Mouse (Mus musculus): Measurements from ENCODE around the gene Erfe. TPM values are rescaled to one million over a fixed set of nuclear protein-coding genes. Genes with fewer than 3 reads are reported as not detected.

The Erfe gene
- polyA plus RNA-seq, 1 experiment from 2014 or later: 10.8 TPM

- Histone ChIP-seq H3K27me3 (replicated peaks; ENCODE audit: control insufficient read depth, insufficient read depth, low read length) (no peaks in the 10 kb centered on the region), H3K36me3 (ENCODE audit: control insufficient read depth, insufficient read depth, low read length) (peaks cover 78% of the 10 kb centered on the region), H3K4me1 (replicated peaks; ENCODE audit: control insufficient read depth, insufficient read depth, low read length) (no peaks in the 10 kb centered on the region), H3K9ac (ENCODE audit: low read length) (no peak overlapping the region), H3K9me3 (ENCODE audit: control insufficient read depth, low read length) (no peaks in the 10 kb centered on the region), H3K27ac (ENCODE audit: low read depth) (no peak overlapping the region), H3K4me3 (ENCODE audit: low read depth, low read length) (no peak overlapping the region), H3K4me2 (ENCODE audit: low read length) (no peak overlapping the region)
- ATAC-seq (replicated peaks; ENCODE audit: low FRiP score, low TSS enrichment, low read depth) (peak; percentile 81), DNase-seq (ENCODE audit: low spot score) (no peak)
- WGBS: 68% methylated on average over 5 of the region's 5 CpGs
These were observed 24.1 kb downstream of the Erfe start for GRCm38 (mm10) chr1:91390369-91390768.

GRCm38 (mm10) chr1:91397927-91398259 lies 31.7 kb downstream of the Erfe start:
- H3K4me1 ChIP-seq (replicated peaks; ENCODE audit: control insufficient read depth, insufficient read depth, low read length): peaks cover 15% of the 10 kb centered on the region
- ATAC-seq (replicated peaks; ENCODE audit: low FRiP score, low TSS enrichment, low read depth) (no peak), DNase-seq (ENCODE audit: low spot score) (no peak)
- peak overlapping the region; percentile 89 for H3K4me3 ChIP-seq (ENCODE audit: low read depth, low read length)
- H3K27ac ChIP-seq (ENCODE audit: low read depth): peak overlapping the region; percentile 83
- peak overlapping the region; percentile 90 for H3K9ac ChIP-seq (ENCODE audit: low read length)
- no peaks in the 10 kb centered on the region for H3K27me3 ChIP-seq (replicated peaks; ENCODE audit: control insufficient read depth, insufficient read depth, low read length)
- H3K4me2 ChIP-seq (ENCODE audit: low read length): peak overlapping the region; percentile 95
- WGBS: under 1% methylated on average over 12 of the region's 12 CpGs
- H3K9me3 ChIP-seq (ENCODE audit: control insufficient read depth, low read length): no peaks in the 10 kb centered on the region
- peaks cover 28% of the 10 kb centered on the region for H3K36me3 ChIP-seq (ENCODE audit: control insufficient read depth, insufficient read depth, low read length)

GRCm38 (mm10) chr1:91398260-91399062 lies 32.2 kb downstream of the Erfe start, which contains the start of gene Ilkap:
Ilkap (minus strand) TSS chr1:91398815.
- peaks cover 15% of the 10 kb centered on the region for H3K4me1 ChIP-seq (replicated peaks; ENCODE audit: control insufficient read depth, insufficient read depth, low read length)
- WGBS: under 1% methylated on average over 65 of the region's 91 CpGs
- DNase-seq (ENCODE audit: low spot score): peak; percentile 87
- ATAC-seq (replicated peaks; ENCODE audit: low FRiP score, low TSS enrichment, low read depth): peak; percentile 97
- no peaks in the 10 kb centered on the region for H3K9me3 ChIP-seq (ENCODE audit: control insufficient read depth, low read length)
- H3K4me3 ChIP-seq (ENCODE audit: low read depth, low read length): peak within 1 kb of the TSS; percentile 89
- peak within 1 kb of the TSS; percentile 95 for H3K4me2 ChIP-seq (ENCODE audit: low read length)
- no peaks in the 10 kb centered on the region for H3K27me3 ChIP-seq (replicated peaks; ENCODE audit: control insufficient read depth, insufficient read depth, low read length)
- peaks cover 22% of the 10 kb centered on the region; the same call in 1 of the 2 replicates for H3K36me3 ChIP-seq (ENCODE audit: control insufficient read depth, insufficient read depth, low read length)
- peak within 1 kb of the TSS; percentile 83 for H3K27ac ChIP-seq (ENCODE audit: low read depth)
- peak within 1 kb of the TSS; percentile 90 for H3K9ac ChIP-seq (ENCODE audit: low read length)

- Histone ChIP-seq H3K4me2 (ENCODE audit: low read length) (no peak overlapping the region), H3K27ac (ENCODE audit: low read depth) (no peak overlapping the region), H3K4me1 (replicated peaks; ENCODE audit: control insufficient read depth, insufficient read depth, low read length) (no peaks in the 10 kb centered on the region), H3K9me3 (ENCODE audit: control insufficient read depth, low read length) (no peaks in the 10 kb centered on the region), H3K27me3 (replicated peaks; ENCODE audit: control insufficient read depth, insufficient read depth, low read length) (no peaks in the 10 kb centered on the region), H3K36me3 (ENCODE audit: control insufficient read depth, insufficient read depth, low read length) (no peaks in the 10 kb centered on the region), H3K4me3 (ENCODE audit: low read depth, low read length) (no peak overlapping the region), H3K9ac (ENCODE audit: low read length) (no peak overlapping the region)
- ATAC-seq (replicated peaks; ENCODE audit: low FRiP score, low TSS enrichment, low read depth) (no peak), DNase-seq (ENCODE audit: low spot score) (no peak)
- WGBS: 29% methylated on average over 1 of the region's 1 CpGs
These were observed 38.7 kb downstream of the Erfe start for GRCm38 (mm10) chr1:91404976-91405375.

- Histone ChIP-seq H3K4me2 (ENCODE audit: low read length) (no peak overlapping the region), H3K9ac (ENCODE audit: low read length) (no peak overlapping the region), H3K27me3 (replicated peaks; ENCODE audit: control insufficient read depth, insufficient read depth, low read length) (no peaks in the 10 kb centered on the region), H3K4me1 (replicated peaks; ENCODE audit: control insufficient read depth, insufficient read depth, low read length) (no peaks in the 10 kb centered on the region), H3K36me3 (ENCODE audit: control insufficient read depth, insufficient read depth, low read length) (no peaks in the 10 kb centered on the region), H3K27ac (ENCODE audit: low read depth) (no peak overlapping the region), H3K4me3 (ENCODE audit: low read depth, low read length) (no peak overlapping the region), H3K9me3 (ENCODE audit: control insufficient read depth, low read length) (no peaks in the 10 kb centered on the region)
- DNase-seq (ENCODE audit: low spot score) (no peak), ATAC-seq (replicated peaks; ENCODE audit: low FRiP score, low TSS enrichment, low read depth) (no peak)
- 53% methylated on average over 23 of the region's 23 CpGs for WGBS
These were observed 39.4 kb downstream of the Erfe start for GRCm38 (mm10) chr1:91405406-91406169.

GRCm38 (mm10) chr1:91407819-91408218 lies 41.6 kb downstream of the Erfe start:
- no peak overlapping the region for H3K27ac ChIP-seq (ENCODE audit: low read depth)
- DNase-seq (ENCODE audit: low spot score) (no peak), ATAC-seq (replicated peaks; ENCODE audit: low FRiP score, low TSS enrichment, low read depth) (no peak)
- peaks cover 9% of the 10 kb centered on the region for H3K4me1 ChIP-seq (replicated peaks; ENCODE audit: control insufficient read depth, insufficient read depth, low read length)
- no peak overlapping the region for H3K4me3 ChIP-seq (ENCODE audit: low read depth, low read length)
- H3K9ac ChIP-seq (ENCODE audit: low read length): no peak overlapping the region
- 80% methylated on average over 4 of the region's 4 CpGs for WGBS
- H3K27me3 ChIP-seq (replicated peaks; ENCODE audit: control insufficient read depth, insufficient read depth, low read length): no peaks in the 10 kb centered on the region
- H3K9me3 ChIP-seq (ENCODE audit: control insufficient read depth, low read length): no peaks in the 10 kb centered on the region
- H3K36me3 ChIP-seq (ENCODE audit: control insufficient read depth, insufficient read depth, low read length): no peaks in the 10 kb centered on the region
- H3K4me2 ChIP-seq (ENCODE audit: low read length): no peak overlapping the region

GRCm38 (mm10) chr1:91411631-91412285 lies 45.5 kb downstream of the Erfe start:
- WGBS: 72% methylated on average over 8 of the region's 8 CpGs
- ATAC-seq (replicated peaks; ENCODE audit: low FRiP score, low TSS enrichment, low read depth): no peak

GRCm38 (mm10) chr1:91412286-91413029 lies 46.2 kb downstream of the Erfe start:
- DNase-seq (ENCODE audit: low spot score) (no peak), ATAC-seq (replicated peaks; ENCODE audit: low FRiP score, low TSS enrichment, low read depth) (peak; percentile 49)
- H3K27me3 ChIP-seq (replicated peaks; ENCODE audit: control insufficient read depth, insufficient read depth, low read length): no peaks in the 10 kb centered on the region
- H3K4me1 ChIP-seq (replicated peaks; ENCODE audit: control insufficient read depth, insufficient read depth, low read length): peaks cover 21% of the 10 kb centered on the region
- peak overlapping the region; percentile 71 for H3K27ac ChIP-seq (ENCODE audit: low read depth)
- H3K9me3 ChIP-seq (ENCODE audit: control insufficient read depth, low read length): no peaks in the 10 kb centered on the region
- peak overlapping the region; percentile 44 for H3K9ac ChIP-seq (ENCODE audit: low read length)
- H3K4me2 ChIP-seq (ENCODE audit: low read length): peak overlapping the region; percentile 93
- 0 out of 2 replicates have a peak, but pooled peaks cover 5% of the 10 kb centered on the region for H3K36me3 ChIP-seq (ENCODE audit: control insufficient read depth, insufficient read depth, low read length)
- H3K4me3 ChIP-seq (ENCODE audit: low read depth, low read length): peak overlapping the region; percentile 50
- WGBS: 6% methylated on average over 65 of the region's 65 CpGs

More at GRCm38 (mm10) chr1:91411631-91412285, 45.5 kb downstream of the Erfe start:
- no peak overlapping the region for H3K27ac ChIP-seq (ENCODE audit: low read depth)
- peak overlapping the region; percentile 44 for H3K9ac ChIP-seq (ENCODE audit: low read length)
- peaks cover 21% of the 10 kb centered on the region for H3K4me1 ChIP-seq (replicated peaks; ENCODE audit: control insufficient read depth, insufficient read depth, low read length)
- H3K27me3 ChIP-seq (replicated peaks; ENCODE audit: control insufficient read depth, insufficient read depth, low read length): no peaks in the 10 kb centered on the region
- no peak for DNase-seq (ENCODE audit: low spot score)
- peak overlapping the region; percentile 93 for H3K4me2 ChIP-seq (ENCODE audit: low read length)
- peak overlapping the region; percentile 50 for H3K4me3 ChIP-seq (ENCODE audit: low read depth, low read length)
- no peaks in the 10 kb centered on the region for H3K9me3 ChIP-seq (ENCODE audit: control insufficient read depth, low read length)
- H3K36me3 ChIP-seq (ENCODE audit: control insufficient read depth, insufficient read depth, low read length): 0 out of 2 replicates have a peak, but pooled peaks cover 4% of the 10 kb centered on the region
